Mouse (Mus musculus): ENCODE results near the gene Stpg3.
A peak's percentile ranks its signal among the peaks of the same experiment; 100 is the strongest.

DNA sequence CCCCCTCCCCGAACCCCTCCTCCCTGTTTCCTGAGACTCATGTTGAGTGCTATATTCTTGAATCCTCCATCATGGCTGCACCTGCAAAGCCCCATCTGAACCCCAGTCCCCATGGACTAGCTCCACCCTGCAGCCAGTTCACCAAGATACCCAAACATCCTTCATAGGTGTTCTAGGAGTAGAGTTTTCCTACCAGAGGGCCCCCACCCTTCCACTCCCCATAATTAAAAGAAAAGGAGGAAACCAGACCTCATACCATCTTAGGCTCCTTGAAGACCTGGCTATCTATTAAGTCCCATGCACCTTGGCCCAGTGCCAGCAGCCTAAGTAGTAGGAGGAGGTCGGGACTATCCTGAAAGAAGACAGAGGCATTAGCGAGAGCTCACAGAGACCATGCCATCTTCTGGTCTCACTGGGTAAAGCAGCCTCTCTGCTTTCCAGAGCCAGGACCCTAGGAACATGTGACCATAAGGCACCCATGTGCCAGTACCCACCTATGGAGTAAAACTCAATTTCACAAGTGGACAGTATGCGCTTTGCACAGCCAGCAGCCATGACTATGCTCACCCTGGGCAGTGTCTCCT lies 10.7 kb downstream of the Stpg3 start:
- TF ChIP-seq CTCF (IDR thresholded peaks at IDR 0.05; ENCODE audit: control insufficient read depth, insufficient read depth, low read length): peak; percentile 24; the same call in 1 of the 2 replicates
- TF ChIP-seq POLR2A (IDR thresholded peaks at IDR 0.05; ENCODE audit: borderline replicate concordance, control insufficient read depth, low read depth, low read length): no peak
